Mouse (Mus musculus): ENCODE measurements around the gene Tnp2. TPM values are rescaled to one million over a fixed set of nuclear protein-coding genes. Genes with fewer than 3 reads are reported as not detected.

Tnp2 gene
- polyA plus RNA-seq (2015; fragmentation: Nextera tagmentation; extraction: Ambion mirVana): not detected in 2 replicates

DNA sequence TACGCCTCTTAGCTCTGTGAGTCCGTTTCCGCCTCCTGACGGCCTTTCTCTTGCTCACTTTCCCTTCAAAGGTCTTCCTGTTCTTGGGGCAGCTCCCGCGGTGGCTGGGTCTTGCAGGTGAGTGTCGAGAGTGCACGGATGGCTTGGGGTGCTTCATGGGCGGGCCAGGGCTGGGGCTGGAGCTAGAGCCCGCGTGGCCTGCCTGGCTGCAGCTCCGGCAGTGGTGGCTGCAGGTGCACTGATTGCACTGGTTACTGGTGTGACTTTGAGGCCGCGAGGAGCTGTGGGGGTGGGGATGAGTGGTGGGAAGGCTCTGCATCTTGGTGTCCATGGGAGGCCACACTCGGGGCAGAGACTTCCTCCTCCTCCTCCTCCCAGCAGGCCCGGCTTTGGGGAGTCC, at the start of gene Tnp2:
Gene Tnp2, minus strand, starts transcription at position 390 of the 400 bp plus-strand sequence.
- 56% methylated on average over 16 of the region's 16 CpGs for WGBS
- H3K4me2 ChIP-seq: no peak within 1 kb of the TSS
- H3K4me1 ChIP-seq (replicated peaks): peaks cover 40% of the 10 kb centered on the region
- no peak within 1 kb of the TSS for H3K4me3 ChIP-seq
- H3K36me3 ChIP-seq: no peaks in the 10 kb centered on the region
- no peak within 1 kb of the TSS; the same call in 1 of the 2 replicates for H3K27ac ChIP-seq
- no peaks in the 10 kb centered on the region; the same call in 1 of the 2 replicates for H3K27me3 ChIP-seq
- ATAC-seq (replicated peaks; ENCODE audit: insufficient number of reproducible peaks, insufficient read depth, low FRiP score, low read depth): no peak
- no peak within 1 kb of the TSS for H3K9ac ChIP-seq
- H3K9me3 ChIP-seq (replicated peaks): no peaks in the 10 kb centered on the region

DNA sequence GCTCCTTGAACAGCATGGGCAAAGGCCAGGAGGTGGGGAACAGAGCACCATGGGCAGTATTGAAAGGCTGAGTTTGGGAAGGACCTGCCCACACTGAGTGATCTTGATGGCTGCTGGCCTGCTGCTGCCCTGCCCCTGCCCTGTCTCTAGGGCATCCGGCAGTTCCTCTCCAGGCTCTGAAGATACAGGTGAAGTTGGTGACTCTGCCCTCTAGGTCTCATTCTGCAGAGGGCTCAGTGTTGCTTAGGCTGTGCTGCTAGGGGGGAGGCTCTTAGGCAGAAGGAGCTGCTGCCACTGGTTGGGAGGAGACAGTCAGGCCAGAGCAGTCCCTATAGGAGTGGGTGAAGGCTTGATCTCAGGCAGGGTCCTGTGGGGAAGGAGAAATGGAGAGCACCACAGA, 49.4 kb upstream of the Tnp2 start:
- H3K9ac ChIP-seq: no peak overlapping the region
- 0 out of 2 replicates have a peak overlapping the region, but pooled peaks have one; percentile 35 for H3K4me2 ChIP-seq
- WGBS: 83% methylated on average over 1 of the region's 1 CpGs

DNA sequence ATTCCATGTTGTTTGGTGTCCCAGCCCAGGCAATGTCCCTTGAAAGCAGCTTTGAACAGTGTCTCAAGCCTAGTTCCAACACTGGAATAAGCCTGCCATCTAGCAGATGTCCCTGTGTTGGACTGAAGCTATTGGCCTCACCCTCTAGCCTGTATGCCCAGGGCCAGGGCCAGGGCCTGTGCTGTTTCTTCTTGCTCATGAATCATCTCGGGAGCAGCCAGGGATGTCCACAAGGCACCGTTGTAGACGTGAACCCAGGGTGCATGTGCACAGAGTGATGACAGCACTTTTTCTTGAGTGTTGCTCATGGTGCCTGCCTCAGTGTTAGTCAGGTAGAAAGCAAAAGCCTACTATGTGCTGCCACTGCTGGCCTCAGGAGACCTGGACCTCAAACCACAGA, 48.8 kb upstream of the Tnp2 start:
- Histone ChIP-seq H3K9ac (no peak overlapping the region), H3K27me3 (no peaks in the 10 kb centered on the region), H3K4me1 (replicated peaks) (peaks cover 46% of the 10 kb centered on the region), H3K9me3 (replicated peaks) (no peaks in the 10 kb centered on the region), H3K36me3 (no peaks in the 10 kb centered on the region), H3K4me3 (no peak overlapping the region), H3K4me2 (no peak overlapping the region), H3K27ac (no peak overlapping the region)
- 71% methylated on average over 3 of the region's 3 CpGs for whole genome bisulfite sequencing
- ATAC-seq (replicated peaks; ENCODE audit: insufficient number of reproducible peaks, insufficient read depth, low FRiP score, low read depth): no peak

More for the DNA sequence above, 49.4 kb upstream of the Tnp2 start:
- Histone ChIP-seq H3K36me3 (no peaks in the 10 kb centered on the region), H3K4me1 (replicated peaks) (peaks cover 46% of the 10 kb centered on the region), H3K9me3 (replicated peaks) (no peaks in the 10 kb centered on the region), H3K27ac (peak overlapping the region; percentile 82), H3K4me3 (no peak overlapping the region), H3K27me3 (no peaks in the 10 kb centered on the region)
- ATAC-seq (replicated peaks; ENCODE audit: insufficient number of reproducible peaks, insufficient read depth, low FRiP score, low read depth): no peak

DNA sequence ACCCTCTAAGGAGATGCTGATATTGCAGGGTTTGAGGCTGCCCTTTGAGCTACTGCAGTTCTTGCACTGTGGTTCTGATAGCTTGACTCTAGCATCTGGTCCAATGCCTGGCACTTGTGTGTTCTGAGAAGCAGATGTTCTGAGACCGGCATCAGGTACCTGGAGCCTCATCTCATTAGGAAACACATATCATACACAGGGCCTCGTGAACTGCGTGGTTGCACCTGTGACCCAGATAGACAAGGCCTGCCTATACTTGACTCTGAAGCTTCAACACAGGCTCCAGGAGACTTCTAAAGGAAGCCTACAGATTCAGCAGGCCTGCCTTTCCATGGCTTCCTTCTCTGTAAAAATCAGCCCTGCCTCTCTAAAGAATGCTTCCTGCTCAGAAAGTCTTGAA, 47.9 kb upstream of the Tnp2 start:
- Histone ChIP-seq H3K36me3 (no peaks in the 10 kb centered on the region), H3K4me2 (no peak overlapping the region), H3K27ac (no peak overlapping the region), H3K9ac (no peak overlapping the region), H3K9me3 (replicated peaks) (no peaks in the 10 kb centered on the region), H3K4me3 (no peak overlapping the region), H3K27me3 (no peaks in the 10 kb centered on the region), H3K4me1 (replicated peaks) (peaks cover 46% of the 10 kb centered on the region)
- WGBS: 86% methylated on average over 3 of the region's 3 CpGs
- ATAC-seq (replicated peaks; ENCODE audit: insufficient number of reproducible peaks, insufficient read depth, low FRiP score, low read depth): no peak

DNA sequence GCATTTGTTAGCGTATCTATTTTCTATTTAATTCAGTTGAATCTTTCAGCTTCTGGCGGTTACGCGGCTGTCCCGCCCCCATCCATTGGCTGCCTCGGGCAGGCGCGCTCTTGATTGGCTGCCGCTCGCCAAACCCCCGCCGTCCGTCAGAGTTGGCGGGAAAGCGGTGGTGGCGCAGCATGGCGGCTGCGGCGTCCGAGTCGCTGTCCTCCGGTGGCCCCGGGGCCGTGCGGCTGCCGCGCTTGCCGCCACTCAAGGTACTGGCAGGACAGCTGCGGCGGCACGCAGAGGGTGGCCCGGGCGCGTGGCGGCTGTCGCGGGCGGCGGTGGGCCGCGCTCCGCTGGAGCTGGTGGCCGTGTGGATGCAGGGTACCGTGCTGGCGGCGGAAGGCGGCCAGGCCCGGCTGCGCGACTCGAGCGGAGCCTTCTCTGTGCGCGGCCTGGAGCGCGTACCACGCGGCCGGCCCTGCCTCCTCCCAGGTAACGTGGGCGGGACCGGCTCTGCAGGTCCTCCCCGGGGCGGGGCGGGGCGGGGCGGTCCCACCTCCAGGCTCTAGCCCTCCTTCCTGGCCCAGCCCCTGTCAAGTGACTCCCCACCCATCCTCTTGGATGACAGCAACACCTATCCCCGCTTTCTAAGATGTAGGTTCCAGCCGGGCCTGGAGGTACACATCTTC, 46.6 kb upstream of the Tnp2 start, which contains the start of gene Rmi2:
Gene Rmi2, plus strand, starts transcription at position 149 of the 677 bp plus-strand sequence.
- WGBS: 1% methylated on average over 67 of the region's 69 CpGs

DNA sequence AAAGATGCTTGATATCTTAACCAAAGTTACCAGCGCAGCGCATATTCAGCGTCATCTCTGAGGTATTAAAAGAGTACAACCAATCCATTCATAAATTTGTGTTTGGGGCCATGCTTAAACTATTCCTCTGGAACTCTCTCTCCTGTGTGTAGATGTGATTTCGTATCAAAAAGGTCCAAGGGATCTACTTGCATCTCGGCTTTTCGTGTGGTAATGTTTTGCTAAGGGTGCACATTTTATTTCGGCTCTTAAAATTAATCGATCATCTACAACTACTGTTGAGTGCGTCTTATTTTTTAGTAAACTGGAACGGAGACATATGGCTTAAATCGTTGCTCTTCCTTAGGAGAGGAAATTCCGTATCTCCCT, 46.1 kb upstream of the Tnp2 start:
- 3% methylated on average over 12 of the region's 12 CpGs for WGBS
- Histone ChIP-seq H3K4me2 (peak overlapping the region; percentile 98), H3K9me3 (replicated peaks) (no peaks in the 10 kb centered on the region), H3K36me3 (no peaks in the 10 kb centered on the region), H3K9ac (peak overlapping the region; percentile 2; the same call in 1 of the 2 replicates), H3K4me3 (peak overlapping the region; percentile 90), H3K4me1 (replicated peaks) (peaks cover 39% of the 10 kb centered on the region), H3K27me3 (no peaks in the 10 kb centered on the region), H3K27ac (no peak overlapping the region)
- no peak for ATAC-seq (replicated peaks; ENCODE audit: insufficient number of reproducible peaks, insufficient read depth, low FRiP score, low read depth)

More for the DNA sequence above, 46.6 kb upstream of the Tnp2 start, which contains the start of gene Rmi2:
- peak within 1 kb of the TSS; percentile 98 for H3K4me2 ChIP-seq
- H3K9ac ChIP-seq: peak within 1 kb of the TSS; percentile 79
- no peaks in the 10 kb centered on the region for H3K9me3 ChIP-seq (replicated peaks)
- no peaks in the 10 kb centered on the region for H3K36me3 ChIP-seq
- H3K4me3 ChIP-seq: peak within 1 kb of the TSS; percentile 90
- peaks cover 42% of the 10 kb centered on the region for H3K4me1 ChIP-seq (replicated peaks)
- peak within 1 kb of the TSS; percentile 80 for H3K27ac ChIP-seq
- H3K27me3 ChIP-seq: no peaks in the 10 kb centered on the region
- peak; percentile 84 for ATAC-seq (replicated peaks; ENCODE audit: insufficient number of reproducible peaks, insufficient read depth, low FRiP score, low read depth)

DNA sequence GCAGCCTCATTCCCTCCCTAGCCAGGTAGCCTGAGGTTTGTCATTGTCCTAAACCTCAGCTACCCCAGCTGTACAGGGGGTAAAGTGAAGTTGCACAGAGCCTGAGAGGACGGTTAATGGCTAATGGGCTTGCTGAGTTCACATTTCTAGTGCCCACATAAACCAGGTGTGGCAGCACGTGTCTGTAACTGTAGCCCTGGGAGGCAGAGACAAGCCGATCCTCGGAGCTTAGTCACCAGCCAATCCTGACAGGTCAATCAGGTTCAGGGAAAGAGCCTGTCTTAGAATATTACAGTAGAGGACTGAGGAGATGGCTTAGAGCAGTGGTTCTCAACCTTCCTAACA, 40.0 kb upstream of the Tnp2 start:
- 70% methylated on average over 4 of the region's 4 CpGs for WGBS
- no peak overlapping the region for H3K4me2 ChIP-seq
- no peak for ATAC-seq (replicated peaks; ENCODE audit: insufficient number of reproducible peaks, insufficient read depth, low FRiP score, low read depth)
- H3K9ac ChIP-seq: no peak overlapping the region
- no peak overlapping the region for H3K4me3 ChIP-seq
- H3K27me3 ChIP-seq: no peaks in the 10 kb centered on the region
- no peaks in the 10 kb centered on the region for H3K36me3 ChIP-seq
- H3K9me3 ChIP-seq (replicated peaks): no peaks in the 10 kb centered on the region
- no peaks in the 10 kb centered on the region for H3K4me1 ChIP-seq (replicated peaks)
- H3K27ac ChIP-seq: no peak overlapping the region

DNA sequence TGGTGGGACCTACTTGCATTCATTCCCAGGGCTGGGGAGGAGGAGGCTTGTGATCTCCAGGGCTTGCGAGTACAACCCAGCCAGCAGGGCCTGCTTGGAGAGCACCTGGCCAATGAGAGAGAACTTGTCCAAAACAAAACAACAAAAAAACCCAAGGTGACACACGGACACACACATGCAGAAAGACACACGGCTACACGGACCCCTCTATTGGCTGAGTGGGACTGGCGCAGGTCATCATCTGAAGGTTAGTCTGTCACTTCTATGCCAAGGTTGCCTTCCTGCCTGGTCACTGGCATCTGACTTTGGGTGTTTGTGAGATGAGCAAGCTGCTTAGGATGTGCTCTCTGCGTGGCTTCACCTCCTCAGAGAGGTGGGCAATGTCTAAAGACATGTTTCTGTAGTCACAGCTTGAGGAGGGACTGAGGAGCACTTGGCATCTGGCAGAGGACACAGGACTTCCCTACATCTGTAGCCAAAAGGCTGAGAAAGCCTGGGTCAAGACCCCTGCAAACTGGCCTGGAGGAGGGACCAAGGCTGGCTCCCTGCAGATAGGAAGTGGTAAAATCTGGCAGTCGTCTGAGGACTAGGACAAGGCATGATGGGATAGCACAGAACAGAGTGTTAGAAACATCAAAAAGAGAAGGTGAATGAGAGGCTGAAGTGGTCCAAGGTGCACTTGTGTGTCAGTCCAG, 39.5 kb upstream of the Tnp2 start:
- H3K9me3 ChIP-seq (replicated peaks): no peaks in the 10 kb centered on the region
- ATAC-seq (replicated peaks; ENCODE audit: insufficient number of reproducible peaks, insufficient read depth, low FRiP score, low read depth): no peak

DNA sequence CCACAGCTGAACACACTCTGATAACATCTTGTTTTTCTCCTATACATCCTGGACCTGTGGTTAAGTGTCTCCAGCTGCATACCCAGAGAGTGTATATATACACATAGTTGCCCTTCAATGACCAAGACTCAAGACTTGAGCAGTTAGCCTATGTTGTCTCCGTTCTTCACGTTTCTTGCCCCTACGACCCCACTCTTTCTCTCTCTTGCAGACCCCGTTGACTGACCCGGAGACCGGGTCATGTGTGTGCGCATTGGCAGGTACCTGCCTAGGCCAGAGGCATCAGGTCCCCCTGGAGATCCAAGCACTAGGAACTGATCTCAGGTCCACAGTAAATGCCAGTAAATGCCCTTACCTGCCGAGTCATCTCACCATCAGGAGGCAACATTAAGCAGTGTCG, 38.8 kb upstream of the Tnp2 start:
- Histone ChIP-seq H3K9me3 (replicated peaks) (no peaks in the 10 kb centered on the region), H3K4me1 (replicated peaks) (no peaks in the 10 kb centered on the region), H3K36me3 (no peaks in the 10 kb centered on the region), H3K27ac (no peak overlapping the region), H3K4me3 (no peak overlapping the region), H3K27me3 (no peaks in the 10 kb centered on the region), H3K9ac (no peak overlapping the region), H3K4me2 (no peak overlapping the region)
- WGBS: 85% methylated on average over 9 of the region's 9 CpGs
- no peak for ATAC-seq (replicated peaks; ENCODE audit: insufficient number of reproducible peaks, insufficient read depth, low FRiP score, low read depth)

More for the DNA sequence above, 39.5 kb upstream of the Tnp2 start:
- Histone ChIP-seq H3K4me3 (no peak overlapping the region), H3K36me3 (no peaks in the 10 kb centered on the region), H3K4me1 (replicated peaks) (no peaks in the 10 kb centered on the region), H3K27me3 (no peaks in the 10 kb centered on the region), H3K9ac (no peak overlapping the region), H3K4me2 (no peak overlapping the region), H3K27ac (no peak overlapping the region)
- WGBS: 71% methylated on average over 7 of the region's 7 CpGs

DNA sequence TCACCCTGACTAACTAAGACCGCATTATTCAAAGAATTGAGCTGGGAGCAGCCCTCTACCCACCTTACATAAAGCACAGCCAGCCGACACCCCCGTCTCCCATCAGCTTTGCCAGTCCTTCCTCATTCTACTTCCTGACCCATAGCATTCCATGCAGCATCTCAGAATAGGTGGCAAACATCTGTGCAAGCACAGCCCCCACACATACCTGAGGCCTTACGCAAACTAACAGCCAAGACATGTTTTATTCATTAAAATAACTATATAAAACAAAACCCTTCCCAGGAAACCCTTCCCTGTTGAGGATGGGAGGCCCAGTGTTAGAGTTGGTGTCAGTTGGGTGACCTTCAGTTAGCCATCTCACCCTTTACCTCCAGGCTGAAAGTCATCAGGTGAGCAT, 37.4 kb upstream of the Tnp2 start:
- Histone ChIP-seq H3K4me2 (no peak overlapping the region), H3K36me3 (no peaks in the 10 kb centered on the region), H3K27me3 (no peaks in the 10 kb centered on the region), H3K9ac (no peak overlapping the region), H3K4me3 (no peak overlapping the region), H3K27ac (no peak overlapping the region), H3K9me3 (replicated peaks) (no peaks in the 10 kb centered on the region), H3K4me1 (replicated peaks) (0 out of 2 replicates have a peak, but pooled peaks cover 2% of the 10 kb centered on the region)
- ATAC-seq (replicated peaks; ENCODE audit: insufficient number of reproducible peaks, insufficient read depth, low FRiP score, low read depth): no peak
- WGBS: 85% methylated on average over 4 of the region's 4 CpGs

DNA sequence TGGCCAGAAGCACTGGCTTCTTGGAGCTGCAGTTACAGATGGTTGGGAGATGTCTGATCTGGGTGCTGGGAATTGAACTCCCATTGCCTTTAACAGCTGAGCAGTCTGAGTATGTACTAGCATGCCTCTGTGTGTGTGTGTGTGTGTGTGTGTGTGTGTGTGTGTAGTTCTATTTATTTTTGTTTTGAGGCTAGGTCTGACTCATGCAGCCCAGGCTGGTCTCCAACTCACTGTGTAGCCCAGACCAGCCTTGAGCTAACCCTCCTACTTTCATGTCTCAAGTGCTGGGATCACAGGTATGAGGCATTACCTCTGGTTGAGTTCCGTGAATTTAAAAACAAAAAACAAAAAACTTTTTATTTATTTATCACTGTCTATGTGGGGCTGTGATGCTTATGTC, 36.1 kb upstream of the Tnp2 start:
- Histone ChIP-seq H3K4me1 (replicated peaks) (peaks cover 6% of the 10 kb centered on the region; the same call in 1 of the 2 replicates), H3K9me3 (replicated peaks) (no peaks in the 10 kb centered on the region), H3K9ac (no peak overlapping the region), H3K27me3 (no peaks in the 10 kb centered on the region), H3K36me3 (no peaks in the 10 kb centered on the region), H3K4me3 (no peak overlapping the region), H3K4me2 (no peak overlapping the region), H3K27ac (no peak overlapping the region)
- no peak for ATAC-seq (replicated peaks; ENCODE audit: insufficient number of reproducible peaks, insufficient read depth, low FRiP score, low read depth)
- 88% methylated on average over 1 of the region's 1 CpGs for WGBS
